Mouse (Mus musculus): ENCODE measurements around the gene Elf2. TPM values are rescaled to one million over a fixed set of nuclear protein-coding genes. Genes with fewer than 3 reads are reported as not detected.

The Elf2 gene
- total and polyA plus RNA-seq, 3 experiments: 52.6 to 111 (median 67.8) TPM

DNA sequence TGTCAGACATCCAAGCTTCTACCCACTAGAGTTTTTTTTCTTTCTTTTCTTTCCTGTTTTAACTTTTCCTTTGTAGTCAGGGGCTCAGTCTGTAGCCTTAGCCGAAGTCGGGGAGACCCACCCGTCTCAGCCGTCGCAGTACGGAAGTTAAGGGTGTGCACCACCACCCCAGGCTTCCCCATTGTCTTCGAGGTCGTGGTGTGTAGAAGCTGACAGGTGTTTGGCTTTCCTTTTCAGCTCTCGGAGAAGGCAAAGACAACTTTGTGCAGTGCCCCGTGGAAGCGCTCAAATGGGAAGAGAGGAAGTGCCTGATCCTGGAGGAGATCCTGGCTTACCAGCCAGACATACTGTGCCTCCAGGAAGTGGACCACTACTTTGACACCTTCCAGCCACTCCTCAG is 91.0 kb downstream of the Elf2 start:
- no peak for ATAC-seq (ENCODE audit: extremely low read depth, insufficient number of reproducible peaks, low FRiP score, poor library complexity, severe bottlenecking)
- Histone ChIP-seq H3K9me3 (replicated peaks) (no peaks in the 10 kb centered on the region), H3K4me3 (ENCODE audit: low read depth, low read length) (no peak overlapping the region), H3K4me1 (ENCODE audit: insufficient read depth, low read depth, low read length) (peaks cover 36% of the 10 kb centered on the region), H3K27me3 (ENCODE audit: insufficient read depth, low read length) (no peaks in the 10 kb centered on the region), H3K36me3 (replicated peaks) (peaks cover 87% of the 10 kb centered on the region)
- DNase-seq (ENCODE audit: low spot score): no peak
- TF ChIP-seq GATA1 (IDR thresholded peaks at IDR 0.05; ENCODE audit: borderline replicate concordance, low read length) (no peak), GATA2 (IDR thresholded peaks at IDR 0.05; ENCODE audit: borderline replicate concordance, low read depth, low read length) (no peak), TAL1 (conservative IDR thresholded peaks at IDR 0.05; ENCODE audit: low read depth, low read length) (no peak)

DNA sequence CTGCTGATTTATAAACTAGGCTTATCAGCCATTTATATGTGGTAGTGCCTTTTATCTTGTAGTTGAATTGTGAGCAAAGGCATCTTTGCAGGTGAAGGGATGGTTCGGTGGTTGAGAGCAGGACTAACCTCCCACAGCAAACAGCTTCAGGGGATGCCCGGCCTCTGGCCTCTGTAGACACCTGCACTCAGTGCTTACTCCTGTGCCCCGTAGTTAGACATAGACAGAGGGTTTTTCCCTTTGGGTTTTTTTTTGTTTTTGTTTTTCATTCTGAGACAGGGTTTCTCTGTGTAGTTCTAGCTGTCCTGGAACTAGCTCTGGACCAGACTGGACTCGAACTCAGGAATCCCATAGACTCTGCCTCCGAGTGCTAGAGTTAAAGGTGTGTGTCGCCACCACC is 91.9 kb downstream of the Elf2 start:
- peaks cover 36% of the 10 kb centered on the region for H3K4me1 ChIP-seq (ENCODE audit: insufficient read depth, low read depth, low read length)
- no peak for TF ChIP-seq CTCF (IDR thresholded peaks at IDR 0.05; ENCODE audit: low read depth, low read length)
- no peak for TF ChIP-seq TAL1 (conservative IDR thresholded peaks at IDR 0.05; ENCODE audit: low read depth, low read length)
- no peak for TF ChIP-seq POLR2AphosphoS5 (IDR thresholded peaks at IDR 0.05; ENCODE audit: insufficient replicate concordance, low read depth, low read length)
- no peak for TF ChIP-seq GATA2 (IDR thresholded peaks at IDR 0.05; ENCODE audit: borderline replicate concordance, low read depth, low read length)
- no peak for TF ChIP-seq GATA1 (IDR thresholded peaks at IDR 0.05; ENCODE audit: borderline replicate concordance, low read length)
- H3K9me3 ChIP-seq (replicated peaks): no peaks in the 10 kb centered on the region
- no peak for DNase-seq (ENCODE audit: low spot score)
- H3K4me3 ChIP-seq (ENCODE audit: low read depth, low read length): no peak overlapping the region
- peaks cover 79% of the 10 kb centered on the region for H3K36me3 ChIP-seq (replicated peaks)
- no peaks in the 10 kb centered on the region for H3K27me3 ChIP-seq (ENCODE audit: insufficient read depth, low read length)
- ATAC-seq (ENCODE audit: extremely low read depth, insufficient number of reproducible peaks, low FRiP score, poor library complexity, severe bottlenecking): no peak

- TF ChIP-seq TAL1 (conservative IDR thresholded peaks at IDR 0.05; ENCODE audit: low read depth, low read length): no peak
- peaks cover 70% of the 10 kb centered on the region for H3K36me3 ChIP-seq (replicated peaks)
Measured at GRCm38 (mm10) chr3:51247704-51248103, 92.8 kb downstream of the Elf2 start.

GRCm38 (mm10) chr3:51239541-51239940 is 100.9 kb downstream of the Elf2 start:
- no peaks in the 10 kb centered on the region for H3K9me3 ChIP-seq (replicated peaks)
- no peak overlapping the region for H3K4me3 ChIP-seq (ENCODE audit: low read depth, low read length)
- no peaks in the 10 kb centered on the region for H3K27me3 ChIP-seq (ENCODE audit: insufficient read depth, low read length)
- no peak for ATAC-seq (ENCODE audit: extremely low read depth, insufficient number of reproducible peaks, low FRiP score, poor library complexity, severe bottlenecking)
- peaks cover 34% of the 10 kb centered on the region for H3K4me1 ChIP-seq (ENCODE audit: insufficient read depth, low read depth, low read length)
- DNase-seq (ENCODE audit: low spot score): no peak
- no peak for TF ChIP-seq TAL1 (conservative IDR thresholded peaks at IDR 0.05; ENCODE audit: low read depth, low read length)
- no peak for TF ChIP-seq CTCF (IDR thresholded peaks at IDR 0.05; ENCODE audit: low read depth, low read length)
- no peak for TF ChIP-seq POLR2AphosphoS5 (IDR thresholded peaks at IDR 0.05; ENCODE audit: insufficient replicate concordance, low read depth, low read length)
- TF ChIP-seq GATA2 (IDR thresholded peaks at IDR 0.05; ENCODE audit: borderline replicate concordance, low read depth, low read length): no peak
- no peak for TF ChIP-seq GATA1 (IDR thresholded peaks at IDR 0.05; ENCODE audit: borderline replicate concordance, low read length)
- peaks cover 39% of the 10 kb centered on the region for H3K36me3 ChIP-seq (replicated peaks)

More at GRCm38 (mm10) chr3:51247704-51248103, 92.8 kb downstream of the Elf2 start:
- DNase-seq (ENCODE audit: low spot score): no peak
- H3K4me1 ChIP-seq (ENCODE audit: insufficient read depth, low read depth, low read length): peaks cover 29% of the 10 kb centered on the region
- H3K9me3 ChIP-seq (replicated peaks): no peaks in the 10 kb centered on the region
- no peak for ATAC-seq (ENCODE audit: extremely low read depth, insufficient number of reproducible peaks, low FRiP score, poor library complexity, severe bottlenecking)
- no peaks in the 10 kb centered on the region for H3K27me3 ChIP-seq (ENCODE audit: insufficient read depth, low read length)
- H3K4me3 ChIP-seq (ENCODE audit: low read depth, low read length): no peak overlapping the region

DNA sequence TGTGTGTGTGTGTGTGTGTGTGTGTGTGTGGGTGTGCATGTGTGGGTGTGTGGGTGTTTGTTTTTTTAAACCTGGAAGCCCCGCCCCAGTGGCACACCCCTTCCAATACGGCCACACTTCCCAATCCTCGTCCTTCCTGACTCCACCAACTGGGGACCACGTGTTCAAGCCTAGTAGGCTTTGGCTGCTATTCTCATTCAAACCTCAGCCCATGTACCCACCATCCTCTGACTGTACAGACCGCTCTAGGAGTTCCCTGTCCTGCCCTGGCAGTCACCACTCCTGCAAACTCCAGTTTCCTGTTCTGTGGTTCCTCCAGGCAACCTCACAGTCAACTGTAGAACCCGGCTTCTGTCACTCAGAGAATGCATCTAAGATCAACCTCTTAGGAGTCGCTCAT is 101.9 kb downstream of the Elf2 start:
- Histone ChIP-seq H3K4me3 (ENCODE audit: low read depth, low read length) (no peak overlapping the region), H3K4me1 (ENCODE audit: insufficient read depth, low read depth, low read length) (peaks cover 44% of the 10 kb centered on the region), H3K27me3 (ENCODE audit: insufficient read depth, low read length) (no peaks in the 10 kb centered on the region), H3K36me3 (replicated peaks) (peaks cover 48% of the 10 kb centered on the region), H3K9me3 (replicated peaks) (no peaks in the 10 kb centered on the region)
- no peak; the same call in 1 of the 2 replicates for ATAC-seq (ENCODE audit: extremely low read depth, insufficient number of reproducible peaks, low FRiP score, poor library complexity, severe bottlenecking)
- TF ChIP-seq GATA1 (IDR thresholded peaks at IDR 0.05; ENCODE audit: borderline replicate concordance, low read length) (no peak), POLR2AphosphoS5 (IDR thresholded peaks at IDR 0.05; ENCODE audit: insufficient replicate concordance, low read depth, low read length) (no peak), TAL1 (conservative IDR thresholded peaks at IDR 0.05; ENCODE audit: low read depth, low read length) (no peak), GATA2 (IDR thresholded peaks at IDR 0.05; ENCODE audit: borderline replicate concordance, low read depth, low read length) (no peak), CTCF (IDR thresholded peaks at IDR 0.05; ENCODE audit: low read depth, low read length) (no peak)
- DNase-seq (ENCODE audit: low spot score): no peak

DNA sequence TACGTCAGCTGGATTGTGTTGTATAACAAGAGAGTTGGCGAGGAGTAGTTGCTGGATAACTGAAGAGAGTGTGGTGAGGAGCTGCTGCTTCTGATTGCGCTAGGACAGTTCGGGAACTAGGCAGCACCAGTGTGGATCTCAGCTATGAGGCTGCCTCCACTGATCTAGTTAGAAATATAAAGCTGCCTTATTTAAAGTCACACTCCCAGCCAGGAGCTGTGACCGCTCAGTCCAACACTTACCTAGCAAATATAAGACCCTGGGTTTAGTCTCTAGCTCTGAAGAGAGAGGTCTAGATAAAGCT is 105.8 kb downstream of the Elf2 start:
- no peak for DNase-seq (ENCODE audit: low spot score)
- no peak overlapping the region for H3K4me3 ChIP-seq (ENCODE audit: low read depth, low read length)
- peaks cover 78% of the 10 kb centered on the region for H3K4me1 ChIP-seq (ENCODE audit: insufficient read depth, low read depth, low read length)

More for the DNA sequence above, 105.8 kb downstream of the Elf2 start:
- Histone ChIP-seq H3K9me3 (replicated peaks) (no peaks in the 10 kb centered on the region), H3K36me3 (replicated peaks) (peaks cover 61% of the 10 kb centered on the region), H3K27me3 (ENCODE audit: insufficient read depth, low read length) (no peaks in the 10 kb centered on the region)
- no peak for ATAC-seq (ENCODE audit: extremely low read depth, insufficient number of reproducible peaks, low FRiP score, poor library complexity, severe bottlenecking)
- TF ChIP-seq CTCF (IDR thresholded peaks at IDR 0.05; ENCODE audit: low read depth, low read length) (no peak), POLR2AphosphoS5 (IDR thresholded peaks at IDR 0.05; ENCODE audit: insufficient replicate concordance, low read depth, low read length) (no peak), TAL1 (conservative IDR thresholded peaks at IDR 0.05; ENCODE audit: low read depth, low read length) (no peak), GATA1 (IDR thresholded peaks at IDR 0.05; ENCODE audit: borderline replicate concordance, low read length) (no peak), GATA2 (IDR thresholded peaks at IDR 0.05; ENCODE audit: borderline replicate concordance, low read depth, low read length) (no peak)

Data from G1E (cell line).